Mouse (Mus musculus) ovary, adult 18-20 months (tissue): Measurements from ENCODE around the gene BC004004.
"Not testable (repeated sequence)": the region's sequence is repeated elsewhere in the genome, so short reads cannot be mapped to it uniquely, and the experiment has no call there.

Experiments
- DNase-seq: peaks from one replicate; pipeline ENCODE4 v3.0.0; 2022; ENCODE audit warnings: low spot score, mixed read lengths

The BC004004 gene

DNA sequence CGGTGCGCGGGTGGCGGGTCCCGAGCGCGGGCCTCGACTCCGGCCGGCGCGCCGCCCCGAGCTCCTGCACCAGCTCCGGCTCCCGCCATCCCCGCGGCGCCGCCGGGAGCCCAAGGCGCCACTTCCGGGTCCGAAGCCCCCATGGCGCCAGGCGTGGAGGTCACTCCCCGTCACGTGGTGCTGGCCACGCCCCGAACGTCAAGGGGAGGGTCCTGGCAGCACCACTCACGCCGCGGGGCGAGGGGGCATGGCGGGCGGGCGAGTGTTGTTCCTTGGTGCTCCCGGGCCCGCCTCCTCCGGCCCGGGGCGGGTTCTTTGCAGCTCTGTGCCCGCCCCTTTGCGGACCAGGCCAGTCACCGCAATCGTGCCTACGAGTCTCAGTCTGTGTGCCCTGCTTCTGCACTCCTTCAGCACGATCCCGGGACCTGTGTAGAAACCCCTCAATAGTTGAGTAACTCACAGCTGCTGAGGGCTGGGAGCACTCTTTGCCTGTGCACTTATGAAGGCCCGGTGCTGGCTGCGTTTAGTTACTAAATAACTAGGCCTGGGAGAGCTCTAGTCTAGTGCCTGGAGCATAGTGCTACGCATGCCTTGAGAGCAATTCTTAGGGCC is 79.2 kb downstream of the BC004004 start, which contains the start of gene Mtch1:
Gene Mtch1 (minus strand): TSS at position 290 of the 612 bp plus-strand sequence.
- DNase-seq = peak; percentile 98

DNA sequence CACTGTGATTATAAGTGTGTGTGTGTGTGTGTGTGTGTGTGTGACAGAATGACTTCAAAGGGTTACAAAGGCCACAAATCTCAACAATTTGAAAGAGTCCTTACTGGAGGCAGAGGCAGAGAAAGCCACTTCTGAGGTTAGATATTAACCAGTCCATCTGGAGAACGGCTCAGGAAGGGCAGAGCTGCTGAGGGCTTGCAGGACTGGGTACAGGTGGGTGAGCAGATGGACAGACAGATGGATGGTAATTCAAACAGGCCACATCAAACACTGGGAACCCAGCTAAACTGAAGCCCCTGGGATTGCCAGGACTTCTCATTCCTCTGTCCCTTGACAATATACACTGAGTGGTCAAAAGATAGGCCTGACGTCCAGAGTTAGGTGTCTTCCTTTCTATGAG is 80.4 kb downstream of the BC004004 start:
- DNase-seq = no peak

DNA sequence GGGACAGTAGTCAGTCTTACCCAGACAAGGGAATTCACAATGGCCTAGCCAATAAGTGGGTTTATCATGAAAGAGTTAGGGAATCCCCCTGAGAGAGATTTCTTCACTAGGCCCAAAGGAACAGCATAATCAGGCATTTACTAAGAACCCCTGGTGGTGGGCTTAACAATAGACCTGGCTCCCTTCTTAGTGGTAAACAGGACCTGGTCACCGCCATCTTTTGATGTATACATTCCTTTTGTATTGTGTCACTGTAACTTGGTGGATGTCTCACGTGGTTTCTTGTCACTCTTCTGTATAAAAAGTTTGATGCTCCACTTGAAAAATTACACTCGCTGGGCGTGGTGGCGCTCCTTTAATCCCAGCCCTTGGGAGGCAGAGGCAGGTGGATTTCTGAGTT is 82.5 kb downstream of the BC004004 start:
- not testable (repeated sequence) for DNase-seq

DNA sequence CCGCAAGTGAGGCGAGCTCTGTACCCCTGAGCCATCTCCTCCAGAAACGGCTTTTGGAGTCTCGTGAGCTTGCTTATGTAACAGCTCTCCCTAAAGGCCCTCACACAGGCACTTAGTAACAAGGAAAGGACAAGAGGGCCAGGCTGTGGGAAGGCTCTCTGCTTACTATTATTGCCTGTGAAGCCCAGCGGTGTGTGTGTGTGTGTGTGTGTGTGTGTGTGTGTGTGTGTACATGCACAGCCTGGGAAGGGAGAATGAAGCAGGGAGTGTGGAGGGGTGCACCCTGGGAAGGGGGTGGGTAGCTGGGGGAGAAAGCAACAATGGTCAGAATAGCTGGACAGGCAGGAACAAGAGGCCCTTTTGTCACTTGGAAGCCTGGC is 86.9 kb downstream of the BC004004 start:
- DNase-seq = no peak

DNA sequence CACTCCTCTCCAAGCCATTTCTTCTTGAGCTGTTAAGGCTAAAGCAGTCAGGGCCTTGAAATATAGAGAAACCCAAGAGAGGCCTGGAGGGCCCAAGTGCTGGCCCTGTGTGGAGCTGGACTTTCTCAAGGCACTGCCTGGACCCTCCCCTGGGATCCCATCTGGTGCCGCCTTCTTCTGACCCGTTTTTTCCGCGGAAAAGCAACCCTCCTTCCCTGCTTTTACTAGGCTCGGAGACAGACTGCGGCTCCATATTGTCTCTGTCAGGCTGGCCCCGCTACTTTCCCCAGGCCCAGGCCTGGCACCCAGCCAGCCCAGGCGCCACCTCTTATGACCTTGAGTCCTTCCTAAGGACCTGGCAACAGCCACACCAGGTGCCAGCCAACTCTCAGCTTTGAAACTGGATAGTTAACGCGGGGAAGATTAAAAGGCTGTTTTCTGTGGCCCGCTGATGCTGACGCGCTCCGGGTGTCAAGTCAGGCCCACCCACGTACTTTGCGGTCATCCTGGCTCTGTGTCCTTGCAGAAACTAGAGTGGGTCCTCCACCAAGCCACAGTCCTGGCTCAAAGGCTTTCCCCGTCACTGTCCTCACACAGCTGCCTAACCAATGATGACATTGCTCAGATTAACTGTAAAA is 87.4 kb downstream of the BC004004 start:
- peak; percentile 64 for DNase-seq

DNA sequence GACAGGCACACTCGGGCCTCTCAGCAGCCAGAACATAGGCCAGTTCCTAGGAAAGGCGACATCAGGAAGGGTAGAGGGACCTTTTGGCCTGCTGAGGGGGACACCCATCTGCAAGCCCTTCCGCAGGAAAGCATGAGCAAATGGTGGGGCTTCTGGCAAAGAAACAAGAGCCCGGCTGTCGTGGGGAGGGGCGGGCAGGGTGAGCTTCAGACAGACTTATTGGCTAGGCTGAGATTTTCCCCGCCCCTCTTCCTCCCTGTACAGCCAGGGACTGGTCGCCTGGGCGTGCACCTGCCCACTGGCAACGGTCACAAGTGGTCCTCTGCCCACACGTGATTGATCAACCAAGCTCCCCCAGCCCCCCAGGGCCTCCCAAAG is 87.9 kb downstream of the BC004004 start:
- DNase-seq = peak; percentile 68

DNA sequence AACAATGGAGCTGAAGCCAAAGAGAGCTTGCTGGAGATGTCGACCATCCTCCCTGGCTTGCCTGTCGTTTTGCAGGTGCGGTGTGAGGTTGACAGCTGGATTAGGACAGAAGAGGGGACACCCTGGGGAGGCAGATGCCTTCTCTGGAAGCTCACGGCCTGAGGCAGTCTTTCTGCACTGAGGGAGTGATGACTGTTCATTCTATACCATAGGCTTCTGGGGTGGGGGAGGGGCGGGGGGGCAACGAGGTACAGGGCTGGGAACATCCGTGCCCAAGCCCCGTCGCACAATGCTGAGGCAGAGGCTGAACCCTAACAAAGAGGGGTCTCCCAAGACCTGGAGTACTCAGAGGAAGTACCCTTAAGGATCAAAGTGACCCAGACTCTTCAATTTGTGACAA is 88.3 kb downstream of the BC004004 start:
- DNase-seq = no peak

DNA sequence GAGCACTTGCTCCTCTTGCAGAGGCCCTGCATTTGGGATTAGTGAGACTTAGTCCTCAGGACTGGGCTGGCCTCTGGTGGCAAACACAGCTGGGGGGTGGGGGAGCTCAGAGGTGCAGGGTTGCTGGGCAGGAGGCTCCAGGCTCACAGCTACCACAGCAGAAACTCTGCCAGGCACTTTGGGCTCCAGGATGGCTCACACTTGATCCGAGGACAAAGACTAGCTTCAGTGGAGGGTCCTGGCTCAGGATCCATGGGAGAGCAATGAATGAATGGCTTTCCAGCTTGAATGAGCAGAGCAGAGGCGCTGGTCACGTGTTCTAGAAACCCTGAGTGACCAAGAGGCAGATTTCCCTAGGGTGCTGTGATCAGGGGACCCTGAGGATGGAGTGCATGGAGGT is 90.3 kb downstream of the BC004004 start:
- no peak for DNase-seq

DNA sequence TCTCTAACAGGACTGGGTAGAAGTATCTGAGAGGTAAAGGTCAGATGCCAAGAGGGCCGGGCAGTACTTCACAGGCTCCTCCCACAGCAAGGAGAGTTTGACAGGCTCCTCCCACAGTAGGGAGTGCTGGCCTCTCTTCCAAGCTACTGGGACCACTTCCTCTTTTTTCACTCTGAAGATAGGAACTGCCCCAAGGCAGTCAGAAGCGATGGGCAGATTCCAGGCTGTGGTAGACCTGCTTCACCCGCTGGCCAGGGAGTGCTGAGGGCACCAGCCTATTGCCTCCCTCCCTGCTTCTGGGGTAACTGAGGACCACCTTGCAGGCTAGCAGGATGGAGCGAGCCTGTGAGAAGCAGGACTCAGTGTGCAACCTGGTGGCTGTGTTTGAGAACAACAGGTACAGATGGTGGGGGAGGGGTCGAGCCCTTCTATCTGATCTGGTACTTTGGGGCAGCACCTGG is 92.2 kb downstream of the BC004004 start, which contains the start of gene Fgd2:
Gene Fgd2 (plus strand): TSS at position 154 of the 461 bp plus-strand sequence.
- no peak for DNase-seq

DNA sequence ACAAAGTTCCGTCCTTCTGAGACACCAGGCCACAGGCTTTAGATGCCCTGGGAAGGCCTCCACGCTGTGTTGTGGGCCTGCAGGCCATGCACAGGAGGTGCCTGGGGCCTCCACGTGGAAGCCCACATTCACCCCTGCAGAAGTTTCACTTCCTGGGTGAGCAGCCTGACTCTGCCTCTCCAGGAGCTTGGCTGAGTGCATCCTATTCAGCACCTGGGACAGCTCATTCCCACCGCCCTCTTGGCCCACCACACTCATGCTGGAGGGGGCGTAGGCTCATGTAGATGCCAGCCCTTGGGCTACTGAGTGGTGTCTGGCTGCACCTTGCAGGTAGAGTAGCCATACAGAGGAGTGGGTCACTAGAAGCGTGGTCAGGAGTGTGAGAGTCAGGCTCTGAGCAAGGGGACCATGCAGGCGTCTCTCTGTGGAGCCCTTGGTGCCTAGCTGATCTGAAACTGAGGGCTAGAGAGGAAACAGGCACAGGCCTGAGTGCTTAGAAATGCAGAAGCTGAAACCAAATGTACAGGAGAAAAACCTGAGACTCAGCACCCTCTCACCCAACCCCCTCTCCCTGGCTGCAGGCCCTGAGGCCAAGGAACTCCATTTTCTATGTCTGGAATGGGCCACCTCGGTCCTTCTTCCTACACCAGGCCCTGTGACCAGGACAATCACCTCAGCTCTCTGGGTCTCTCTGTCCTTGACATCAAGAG is 93.5 kb downstream of the BC004004 start:
- DNase-seq = no peak

DNA sequence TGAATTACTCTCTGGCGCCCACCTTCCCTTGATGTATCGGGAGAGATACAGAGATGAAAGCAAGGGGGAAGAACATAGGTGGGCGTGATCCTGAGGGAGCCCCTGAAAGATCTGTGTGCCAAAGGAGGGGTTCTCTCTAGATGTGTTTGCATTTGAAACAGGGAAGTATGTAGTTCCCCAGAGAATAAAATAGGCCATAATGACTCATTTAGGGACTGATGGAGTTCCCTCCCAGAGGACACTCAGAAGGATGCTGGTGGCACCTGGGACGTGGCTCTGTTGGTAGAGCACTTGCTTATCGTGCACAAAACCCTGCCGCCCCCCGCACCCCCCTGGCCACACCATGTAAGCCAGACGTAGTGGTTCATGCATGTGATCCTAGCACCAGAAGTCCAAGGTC is 94.5 kb downstream of the BC004004 start:
- DNase-seq = no peak
